Mouse (Mus musculus): ENCODE measurements around the gene Krt16.

- no peak for TF ChIP-seq POLR2A (IDR thresholded peaks at IDR 0.05; ENCODE audit: control insufficient read depth in 1 of 2, insufficient read depth in 1 of 2, low read depth in 1 of 2, low read length in 2 of 2, poor library complexity in 1 of 2)
- no peak for TF ChIP-seq TAL1 (IDR thresholded peaks at IDR 0.05; ENCODE audit: low read length)
- TF ChIP-seq SIN3A (IDR thresholded peaks at IDR 0.05; ENCODE audit: low read length): no peak
- TF ChIP-seq USF1 (IDR thresholded peaks at IDR 0.05; ENCODE audit: low read depth, low read length): no peak
- TF ChIP-seq CTCF (IDR thresholded peaks at IDR 0.05 in 2 of 3, conservative IDR thresholded peaks at IDR 0.05 in 1 of 3; ENCODE audit: control insufficient read depth in 1 of 3, insufficient read depth in 1 of 3, low read depth in 2 of 3, low read length in 3 of 3, poor library complexity in 1 of 3, severe bottlenecking in 1 of 3): no peak
- TF ChIP-seq MAFK (IDR thresholded peaks at IDR 0.05; ENCODE audit: borderline replicate concordance, low read depth, low read length): no peak
- no peak for TF ChIP-seq HCFC1 (IDR thresholded peaks at IDR 0.05; ENCODE audit: low read depth, low read length)
- TF ChIP-seq RAD21 (IDR thresholded peaks at IDR 0.05; ENCODE audit: low read depth, low read length): no peak
- TF ChIP-seq MAX (IDR thresholded peaks at IDR 0.05; ENCODE audit: low read length): no peak
- no peak for TF ChIP-seq MAZ (IDR thresholded peaks at IDR 0.05; ENCODE audit: low read depth, low read length)
- no peak for TF ChIP-seq GABPA (IDR thresholded peaks at IDR 0.05; ENCODE audit: low read depth, low read length)
- no peak for TF ChIP-seq SMC3 (IDR thresholded peaks at IDR 0.05; ENCODE audit: low read depth, low read length)
- no peak for TF ChIP-seq NRF1 (IDR thresholded peaks at IDR 0.05; ENCODE audit: insufficient read depth, low read depth, low read length, poor library complexity, severe bottlenecking)
Observed at GRCm38 (mm10) chr11:100262058-100262980, 13.6 kb upstream of the Krt16 start.
